Mouse (Mus musculus) CH12F3 (cell line): Measurements from ENCODE around the gene Usp1.
"Not testable (repeated sequence)": the region's sequence is repeated elsewhere in the genome, so short reads cannot be mapped to it uniquely, and the experiment has no call there.

ENCODE experiments used
- in situ Hi-C: fragments of 300-500 bp; cut with MboI; formaldehyde crosslinking; loops from 2 replicates; pipeline ENCODE4 v1.14.3; 2020; ENCODE audit warnings: low sequenced_read_pairs

The Usp1 gene

DNA sequence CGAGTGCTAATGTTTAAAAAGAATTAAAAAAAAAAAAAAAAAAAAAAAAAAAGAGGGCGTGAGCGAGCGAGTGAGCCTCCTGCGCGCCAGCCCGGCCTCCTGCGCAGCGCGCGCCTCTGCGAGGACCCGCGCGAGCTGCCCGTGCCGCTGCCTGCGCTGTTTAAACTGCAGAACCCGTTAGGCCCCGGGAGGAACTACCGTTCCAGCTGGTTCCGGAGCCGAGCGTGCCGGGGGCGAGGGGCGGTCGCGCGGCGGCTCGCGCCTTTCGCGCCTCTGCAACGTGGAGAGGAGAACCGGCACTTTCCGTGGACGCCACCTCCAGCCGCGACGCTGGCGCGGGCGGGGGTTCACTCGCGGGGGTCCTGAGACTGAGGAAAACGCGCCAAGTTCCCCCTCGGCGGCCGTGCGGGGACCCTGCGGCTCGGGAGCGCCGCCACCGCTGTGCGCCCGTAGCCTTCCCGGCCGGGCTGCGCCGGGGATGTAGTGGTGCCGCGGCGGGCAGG is at the start of gene Usp1:
TSS of gene Usp1 (plus strand) at position 243 of the 503 bp plus-strand sequence.
- in situ Hi-C loops: no loop called here

- in situ Hi-C loops: no loop called here
These were observed 40.9 kb upstream of the Usp1 start for GRCm38 (mm10) chr4:98882706-98883105.

GRCm38 (mm10) chr4:98886377-98886776 is 37.2 kb upstream of the Usp1 start:
- in situ Hi-C loops: no loop called here

- in situ Hi-C loops: no loop called here
These were observed 36.5 kb upstream of the Usp1 start for GRCm38 (mm10) chr4:98887148-98887547.

- in situ Hi-C loops: no loop called here
These were observed 13.4 kb upstream of the Usp1 start for GRCm38 (mm10) chr4:98910246-98910645.

- in situ Hi-C loops: no loop called here
These were observed 5.9 kb upstream of the Usp1 start for GRCm38 (mm10) chr4:98917724-98918123.

DNA sequence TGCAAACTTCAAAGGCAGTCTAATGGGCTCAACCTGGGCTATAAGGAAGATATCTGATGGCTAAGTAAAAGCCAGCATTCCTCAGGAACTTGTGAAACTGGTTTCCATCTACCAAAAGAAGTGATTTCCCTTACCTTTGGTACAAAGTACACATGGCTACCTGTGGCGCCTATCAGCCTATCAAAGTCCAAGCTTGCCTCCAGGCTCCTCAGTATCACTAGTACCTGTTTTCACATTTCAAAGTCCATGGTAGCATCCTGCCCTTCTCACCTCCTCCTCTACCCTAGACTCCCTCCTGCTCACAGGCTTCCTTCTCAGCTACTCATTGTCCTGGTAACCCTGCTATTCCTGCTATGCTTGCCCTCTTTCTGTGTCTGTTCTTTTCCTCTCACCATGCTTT is 5.4 kb upstream of the Usp1 start:
- in situ Hi-C loops: no loop called here

- in situ Hi-C loops: no loop called here
These were observed 2.7 kb upstream of the Usp1 start for GRCm38 (mm10) chr4:98920896-98921295.

- in situ Hi-C loops: no loop called here
These were observed 1.5 kb upstream of the Usp1 start for GRCm38 (mm10) chr4:98922061-98922642.

- in situ Hi-C loops: no loop called here
These were observed 705 bp upstream of the Usp1 start for GRCm38 (mm10) chr4:98922643-98923567.

DNA sequence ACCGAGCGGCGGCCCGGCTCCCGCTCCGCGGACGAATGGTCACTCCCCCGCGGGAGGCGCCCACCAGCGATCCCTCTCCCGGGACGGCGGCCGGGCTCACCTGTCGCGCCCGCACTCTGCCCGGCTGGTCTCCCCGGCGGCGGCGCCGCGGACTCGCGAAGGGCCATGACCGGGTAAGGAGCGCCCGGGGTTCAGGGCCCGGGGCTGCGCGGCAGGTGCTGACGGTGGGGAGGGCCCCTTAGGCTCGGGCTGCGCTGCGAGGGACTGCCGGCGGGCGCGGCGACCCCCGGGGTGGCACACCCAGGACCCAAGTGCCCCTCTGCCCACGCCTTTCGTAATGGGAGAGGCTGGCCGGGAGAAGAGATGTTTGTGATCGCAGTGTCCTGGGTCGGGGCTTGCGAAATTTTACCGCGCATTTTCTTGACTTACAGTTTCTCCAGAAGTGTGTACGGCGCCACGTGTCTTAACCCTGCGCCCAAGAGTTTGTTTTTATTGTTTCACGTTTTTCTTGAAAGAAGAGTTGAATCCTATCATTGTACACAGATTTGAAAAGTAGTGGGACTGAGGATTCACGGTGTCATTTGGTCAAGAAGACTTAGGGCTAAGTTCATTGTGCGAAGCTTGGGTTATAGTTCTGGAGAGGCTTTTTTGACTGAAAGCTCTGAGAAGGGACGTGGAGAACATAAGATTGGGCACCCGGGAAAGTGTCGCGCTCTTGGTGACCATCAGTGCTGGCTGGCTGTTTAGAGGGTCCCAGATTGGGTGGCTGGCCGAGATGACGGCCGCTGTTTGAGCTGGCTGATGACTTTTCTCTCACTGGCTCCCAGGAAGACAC is 678 bp downstream of the Usp1 start:
- in situ Hi-C loops: no loop called here

DNA sequence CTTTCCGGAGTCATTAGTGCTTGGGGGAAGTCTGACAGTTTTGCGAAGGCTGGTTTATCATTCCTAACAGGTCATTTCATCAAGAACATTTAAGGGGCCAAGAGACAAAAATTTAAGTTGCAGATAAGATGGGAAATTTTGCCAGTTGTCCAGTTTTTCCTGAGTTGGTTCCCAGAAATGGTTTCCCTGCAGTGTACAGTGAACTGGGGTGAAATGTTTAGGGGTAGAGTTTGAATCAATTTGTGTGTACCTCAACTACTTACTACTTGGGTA is 1.2 kb downstream of the Usp1 start:
- in situ Hi-C loops: no loop called here

DNA sequence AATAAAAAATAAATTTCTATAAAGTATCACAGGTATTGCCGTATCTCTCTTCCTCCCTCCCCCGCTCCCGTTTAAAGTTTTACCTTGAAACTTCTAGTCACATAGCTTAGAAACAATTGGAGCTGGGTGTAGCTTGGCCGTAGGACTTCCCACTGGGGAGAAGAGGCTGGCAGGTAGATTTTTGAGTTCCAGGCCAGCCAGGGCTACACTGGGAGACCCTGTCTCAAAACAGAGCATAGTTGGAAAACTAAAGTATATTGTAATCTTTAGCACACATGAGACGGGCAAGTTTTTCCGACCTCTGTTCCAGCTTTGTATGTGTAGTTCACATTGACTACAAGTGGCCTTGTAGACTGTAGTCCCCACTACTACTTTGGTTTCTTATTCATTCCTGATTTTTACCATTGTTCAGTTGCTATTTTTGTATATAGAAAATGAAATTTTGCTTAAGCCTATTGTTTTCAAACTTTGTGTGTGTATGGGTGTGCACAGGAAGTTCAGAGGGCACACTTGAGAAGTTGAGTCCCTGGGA is 1.7 kb downstream of the Usp1 start:
- in situ Hi-C loops: no loop called here

- in situ Hi-C loops: no loop called here
These were observed 12.4 kb downstream of the Usp1 start for GRCm38 (mm10) chr4:98936036-98936435.

- in situ Hi-C loops: not testable (repeated sequence)
These were observed 14.6 kb downstream of the Usp1 start for GRCm38 (mm10) chr4:98938210-98938609.

- in situ Hi-C loops: no loop called here
These were observed 27.0 kb downstream of the Usp1 start for GRCm38 (mm10) chr4:98950563-98950962.

GRCm38 (mm10) chr4:98955986-98956385 is 32.4 kb downstream of the Usp1 start:
- in situ Hi-C loops: no loop called here

DNA sequence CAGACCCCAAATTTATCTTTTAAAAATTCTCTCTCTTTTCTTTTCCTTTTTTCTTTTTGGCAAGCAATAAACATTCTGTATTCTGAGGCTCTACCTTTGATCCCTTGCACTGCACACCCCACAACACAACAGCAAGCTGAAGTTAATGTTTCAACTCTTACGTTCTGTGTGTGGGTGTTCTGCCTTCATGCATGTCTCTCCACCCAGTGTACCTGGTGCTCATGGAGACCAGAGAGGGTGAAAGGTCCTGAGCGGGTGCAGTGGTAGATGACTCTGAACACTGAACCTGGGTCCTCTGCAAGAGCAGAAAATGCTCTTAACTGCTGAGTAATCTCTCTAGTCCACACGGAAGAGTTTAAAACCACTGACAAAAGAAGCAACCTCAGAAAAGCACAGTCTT is 36.6 kb downstream of the Usp1 start:
- in situ Hi-C loops: no loop called here

- in situ Hi-C loops: no loop called here
These were observed 46.3 kb downstream of the Usp1 start for GRCm38 (mm10) chr4:98969946-98970345.

GRCm38 (mm10) chr4:98975741-98976140 is 52.1 kb downstream of the Usp1 start:
- in situ Hi-C loops: no loop called here

- in situ Hi-C loops: not testable (repeated sequence)
These were observed 54.7 kb downstream of the Usp1 start for GRCm38 (mm10) chr4:98978288-98978687.
